Mouse (Mus musculus): ENCODE data around the gene Prr19.
A peak's percentile ranks its signal among the peaks of the same experiment; 100 is the strongest.

Gene Prr19

GRCm38 (mm10) chr7:25275555-25276298 lies 25.5 kb upstream of the Prr19 start:
- no peak for DNase-seq (ENCODE audit: low read depth)

- no peak for DNase-seq (ENCODE audit: low read depth)
Measured at GRCm38 (mm10) chr7:25277405-25277804, 23.8 kb upstream of the Prr19 start.

GRCm38 (mm10) chr7:25277998-25278340 lies 23.2 kb upstream of the Prr19 start:
- no peak for DNase-seq (ENCODE audit: low read depth)

GRCm38 (mm10) chr7:25278341-25279075 lies 22.7 kb upstream of the Prr19 start:
- DNase-seq (ENCODE audit: low read depth): peak; percentile 87

- DNase-seq (ENCODE audit: low read depth): peak; percentile 98
Measured at GRCm38 (mm10) chr7:25279076-25279860, 21.9 kb upstream of the Prr19 start.

GRCm38 (mm10) chr7:25279861-25280791 lies 21.1 kb upstream of the Prr19 start:
- DNase-seq (ENCODE audit: low read depth): peak; percentile 90

- DNase-seq (ENCODE audit: low read depth): peak; percentile 53
Measured at GRCm38 (mm10) chr7:25281166-25281733, 20.0 kb upstream of the Prr19 start.

GRCm38 (mm10) chr7:25281734-25282601 lies 19.2 kb upstream of the Prr19 start:
- peak; percentile 100 for DNase-seq (ENCODE audit: low read depth)

- DNase-seq (ENCODE audit: low read depth): no peak
Measured at GRCm38 (mm10) chr7:25282731-25283211, 18.4 kb upstream of the Prr19 start.

GRCm38 (mm10) chr7:25283637-25284036 lies 17.6 kb upstream of the Prr19 start:
- peak; percentile 58 for DNase-seq (ENCODE audit: low read depth)

- no peak for DNase-seq (ENCODE audit: low read depth)
Measured at GRCm38 (mm10) chr7:25284171-25284570, 17.0 kb upstream of the Prr19 start.

- DNase-seq (ENCODE audit: low read depth): no peak
Measured at GRCm38 (mm10) chr7:25284766-25285165, 16.4 kb upstream of the Prr19 start.

- DNase-seq (ENCODE audit: low read depth): no peak
Measured at GRCm38 (mm10) chr7:25285511-25286238, 15.5 kb upstream of the Prr19 start.

GRCm38 (mm10) chr7:25286989-25287388 lies 14.2 kb upstream of the Prr19 start:
- peak; percentile 38 for DNase-seq (ENCODE audit: low read depth)

- no peak for DNase-seq (ENCODE audit: low read depth)
Measured at GRCm38 (mm10) chr7:25288011-25288410, 13.2 kb upstream of the Prr19 start.

- no peak for DNase-seq (ENCODE audit: low read depth)
Measured at GRCm38 (mm10) chr7:25288721-25289120, 12.5 kb upstream of the Prr19 start.

GRCm38 (mm10) chr7:25289925-25290324 lies 11.3 kb upstream of the Prr19 start:
- DNase-seq (ENCODE audit: low read depth): no peak

GRCm38 (mm10) chr7:25290463-25290862 lies 10.7 kb upstream of the Prr19 start:
- no peak for DNase-seq (ENCODE audit: low read depth)

- peak; percentile 69 for DNase-seq (ENCODE audit: low read depth)
Measured at GRCm38 (mm10) chr7:25290911-25291310, 10.3 kb upstream of the Prr19 start.
